Mouse (Mus musculus) G1E (cell line): Measurements from ENCODE around the gene Comtd1. TPM values are rescaled to one million over a fixed set of nuclear protein-coding genes. Genes with fewer than 3 reads are reported as not detected.

Experiments used
- ATAC-seq: 2 replicates; pipeline ENCODE4 v1.8.0; 2016; ENCODE audit warnings: mild to moderate bottlenecking; ENCODE audit not compliant: insufficient number of reproducible peaks, poor library complexity, low FRiP score, severe bottlenecking; ENCODE audit errors: extremely low read depth
- DNase-seq: peaks from one replicate; pipeline ENCODE4 v3.0.0; 2012; ENCODE audit warnings: low spot score
- H3K27me3 ChIP-seq: 2 replicates; pipeline ENCODE4 v1.6.1; 2012; ENCODE audit warnings: mild to moderate bottlenecking, low read length, inconsistent platforms; ENCODE audit not compliant: insufficient read depth
- H3K36me3 ChIP-seq: replicated peaks from 2 replicates; pipeline ENCODE3; 2012; ENCODE audit warnings: mild to moderate bottlenecking, inconsistent platforms
- H3K4me1 ChIP-seq: 2 replicates; pipeline ENCODE4 v1.6.1; 2012; ENCODE audit warnings: low read depth, low read length, inconsistent platforms, mixed read lengths; ENCODE audit not compliant: insufficient read depth
- H3K4me3 ChIP-seq: 2 replicates; pipeline ENCODE4 v1.5.1; 2012; ENCODE audit warnings: low read depth, mild to moderate bottlenecking, inconsistent platforms, low read length, moderate library complexity, mixed read lengths
- H3K9me3 ChIP-seq: replicated peaks from 2 replicates; pipeline ENCODE4 v1.6.1; 2012; ENCODE audit warnings: inconsistent platforms
- CTCF ChIP-seq: IDR thresholded peaks from 2 replicates; pipeline ENCODE4 v1.5.1; 2012; ENCODE audit warnings: low read depth, low read length, inconsistent platforms, mixed read lengths
- GATA1 ChIP-seq: IDR thresholded peaks from 2 replicates; pipeline ENCODE4 v1.6.1; 2012; ENCODE audit warnings: borderline replicate concordance, low read length, inconsistent platforms, mixed read lengths
- GATA2 ChIP-seq: IDR thresholded peaks from 2 replicates; pipeline ENCODE4 v1.6.1; 2012; ENCODE audit warnings: low read depth, low read length, inconsistent platforms, borderline replicate concordance
- POLR2AphosphoS5 ChIP-seq: IDR thresholded peaks from 2 replicates; pipeline ENCODE4 v1.6.1; 2012; ENCODE audit warnings: low read depth, low read length, inconsistent platforms; ENCODE audit not compliant: insufficient replicate concordance
- TAL1 ChIP-seq: conservative IDR thresholded peaks from 2 replicates; pipeline ENCODE4 v1.6.1; 2012; ENCODE audit warnings: low read depth, low read length, inconsistent platforms, mixed read lengths
- polyA plus RNA-seq: library from polyadenylated mRNA; stranded (reverse); fragments of >175 nt; gene quantifications from 2 replicates; pipeline ENCODE4 v1.2.3, GENCODE M21; 2012
- total RNA-seq, 2 experiments: library from RNA; stranded (forward) in 1 of 2; stranded (reverse) in 1 of 2; fragments of 200-1000 nt in 1 of 2; fragments of >200 nt in 1 of 2; fragmentation: Nextera tagmentation in 1 of 2; gene quantifications; 2 replicates each; pipeline ENCODE4 v1.2.3; 2014 to 2017

The Comtd1 gene
- total and polyA plus RNA-seq, 3 experiments: 20.6 to 49.2 (median 23.3) TPM

DNA sequence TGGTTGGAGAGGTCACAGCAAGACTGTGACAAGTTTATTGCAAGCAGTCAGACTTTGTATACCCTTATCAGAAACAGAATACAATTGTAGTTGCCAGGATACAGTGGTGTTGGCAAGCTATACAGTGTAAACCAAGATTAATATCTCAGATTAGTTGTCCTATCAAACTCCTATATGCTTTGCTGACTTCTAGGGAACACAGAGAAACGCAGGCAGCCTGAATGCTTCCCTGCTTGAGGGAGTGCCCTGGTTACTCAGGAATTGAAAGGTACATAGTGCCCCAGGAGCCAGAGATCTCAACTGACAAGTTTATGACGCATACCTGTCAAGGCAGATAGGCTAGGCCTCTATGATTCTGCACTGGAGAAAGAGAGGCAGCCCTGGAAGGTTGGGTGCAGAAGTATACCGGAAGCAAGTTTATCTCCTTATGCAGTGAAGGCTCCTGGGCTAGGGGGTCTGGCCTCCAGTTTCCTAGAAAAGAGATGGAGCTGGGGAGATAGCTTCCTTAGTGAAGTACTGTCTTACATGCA is 42.1 kb downstream of the Comtd1 start:
- peak; percentile 58 for DNase-seq
- Histone ChIP-seq H3K9me3 (no peaks in the 10 kb centered on the region), H3K4me1 (peaks cover 62% of the 10 kb centered on the region), H3K27me3 (no peaks in the 10 kb centered on the region), H3K4me3 (no peak overlapping the region; the same call in 1 of the 2 replicates), H3K36me3 (peaks cover 11% of the 10 kb centered on the region)
- TF ChIP-seq POLR2AphosphoS5 (no peak), TAL1 (peak; percentile 34; the same call in 1 of the 2 replicates), GATA2 (no peak), GATA1 (no peak), CTCF (no peak)
- peak; percentile 87 for ATAC-seq

DNA sequence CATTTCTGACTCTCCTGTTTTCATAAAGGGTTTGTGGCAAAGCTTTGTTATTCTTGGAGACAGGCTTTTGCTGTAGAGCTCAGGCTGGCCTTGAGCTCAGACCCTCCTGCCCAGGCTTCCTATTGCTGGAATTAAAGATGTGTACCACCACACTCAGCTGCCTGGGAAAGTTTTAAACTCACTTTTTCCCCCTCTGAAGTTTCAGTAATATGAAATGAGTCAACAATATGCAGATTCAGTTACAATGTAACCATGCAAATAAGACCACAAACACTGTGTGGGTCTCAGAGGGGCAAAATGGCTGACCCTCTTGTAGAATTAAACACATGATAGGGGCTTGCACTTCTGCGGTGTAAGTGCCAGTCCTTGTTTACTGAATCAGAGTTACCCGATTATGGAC is 42.6 kb downstream of the Comtd1 start:
- H3K36me3 ChIP-seq: peaks cover 13% of the 10 kb centered on the region
- no peak overlapping the region for H3K4me3 ChIP-seq
- no peak for TF ChIP-seq TAL1
- TF ChIP-seq POLR2AphosphoS5: no peak
- no peak for TF ChIP-seq GATA2
- TF ChIP-seq GATA1: no peak
- TF ChIP-seq CTCF: no peak
- H3K4me1 ChIP-seq: peaks cover 57% of the 10 kb centered on the region
- H3K27me3 ChIP-seq: no peaks in the 10 kb centered on the region
- H3K9me3 ChIP-seq: no peaks in the 10 kb centered on the region
- ATAC-seq: no peak
- no peak for DNase-seq

DNA sequence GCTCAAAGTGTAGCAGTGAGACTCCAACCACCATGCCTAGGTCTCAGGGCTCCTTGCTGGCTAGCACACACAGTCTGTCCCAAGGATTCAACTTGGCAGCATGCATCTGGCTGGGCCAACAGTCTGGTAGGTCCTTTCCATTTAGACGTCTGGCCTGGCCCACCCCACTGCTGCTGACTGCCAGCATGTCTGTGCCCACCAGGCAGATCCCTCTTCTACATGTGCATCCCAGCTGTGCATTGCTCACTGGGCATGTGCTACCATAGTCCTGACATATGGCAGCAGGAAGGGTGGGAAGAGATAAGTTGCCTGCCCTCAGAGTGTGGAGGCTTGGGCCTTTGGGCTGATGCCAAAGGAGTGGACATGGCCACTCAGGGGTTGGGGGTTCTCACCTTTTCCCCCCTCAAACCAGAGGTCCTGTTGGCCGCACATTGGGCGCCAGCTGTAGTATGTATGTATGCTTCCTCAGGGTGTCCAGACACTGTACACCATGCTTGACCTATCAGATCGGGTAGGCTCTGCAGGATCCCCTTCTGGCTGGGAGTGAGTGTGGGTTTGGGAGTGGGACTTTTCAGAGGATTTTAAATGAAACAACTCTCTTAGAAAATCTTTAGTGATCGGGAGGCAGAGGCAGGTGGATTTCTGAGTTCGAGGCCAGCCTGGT is 46.1 kb downstream of the Comtd1 start:
- no peaks in the 10 kb centered on the region for H3K27me3 ChIP-seq
- 0 out of 2 replicates have a peak overlapping the region, but pooled peaks have one; percentile 1 for H3K4me3 ChIP-seq
- TF ChIP-seq TAL1: no peak
- no peak for TF ChIP-seq GATA1
- TF ChIP-seq GATA2: no peak
- no peak for TF ChIP-seq POLR2AphosphoS5
- TF ChIP-seq CTCF: no peak
- H3K36me3 ChIP-seq: peaks cover 30% of the 10 kb centered on the region
- H3K9me3 ChIP-seq: no peaks in the 10 kb centered on the region
- ATAC-seq: no peak
- no peak for DNase-seq
- H3K4me1 ChIP-seq: peaks cover 31% of the 10 kb centered on the region

DNA sequence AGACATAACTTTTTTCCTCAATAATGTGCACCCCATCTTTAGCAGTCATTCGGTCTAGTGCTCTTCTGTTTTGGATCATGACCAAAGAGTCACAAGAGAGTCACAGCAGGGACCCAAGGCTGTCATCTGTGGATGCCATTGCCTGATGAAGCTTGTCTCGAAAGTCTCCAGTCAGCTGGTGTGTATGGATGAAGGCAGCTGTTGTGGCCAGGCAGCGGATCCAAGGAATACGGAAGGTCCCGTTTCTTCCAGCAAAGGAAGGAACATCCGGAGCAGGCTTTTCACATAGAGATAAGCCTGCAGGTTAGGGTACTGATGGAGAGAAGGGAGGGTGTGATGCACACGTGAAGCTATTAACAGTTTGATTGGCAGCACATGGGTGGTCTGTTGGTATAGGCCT is 47.2 kb downstream of the Comtd1 start:
- DNase-seq: no peak
- TF ChIP-seq GATA2 (no peak), POLR2AphosphoS5 (no peak), CTCF (no peak), GATA1 (no peak), TAL1 (no peak)
- H3K27me3 ChIP-seq: no peaks in the 10 kb centered on the region
- H3K36me3 ChIP-seq: peaks cover 34% of the 10 kb centered on the region
- peaks cover 20% of the 10 kb centered on the region for H3K4me1 ChIP-seq
- no peak for ATAC-seq
- no peak overlapping the region for H3K4me3 ChIP-seq
- H3K9me3 ChIP-seq: no peaks in the 10 kb centered on the region

DNA sequence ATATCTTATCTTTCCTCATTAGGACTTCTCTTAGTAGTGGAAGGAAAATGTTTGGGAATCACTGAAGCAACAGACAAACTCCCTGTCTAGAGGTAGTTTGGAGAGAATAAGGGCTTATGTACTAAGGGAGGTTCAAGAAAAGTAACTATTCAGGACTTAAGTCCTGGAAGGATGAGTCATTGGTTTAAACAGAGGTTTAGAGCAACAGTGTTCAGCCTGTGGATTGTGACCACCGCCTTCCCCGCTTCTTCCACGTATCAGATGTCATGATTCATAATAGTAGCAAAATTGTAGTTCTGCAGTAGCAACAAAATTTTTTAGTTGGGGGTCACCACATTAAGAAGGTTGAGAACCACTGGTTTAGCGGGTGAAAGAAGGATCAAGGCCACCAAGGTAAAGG is 48.1 kb downstream of the Comtd1 start:
- no peak for DNase-seq
- no peak for TF ChIP-seq GATA1

More for the DNA sequence above, 48.1 kb downstream of the Comtd1 start:
- Histone ChIP-seq H3K4me1 (peaks cover 13% of the 10 kb centered on the region), H3K4me3 (no peak overlapping the region), H3K27me3 (no peaks in the 10 kb centered on the region), H3K36me3 (peaks cover 36% of the 10 kb centered on the region), H3K9me3 (no peaks in the 10 kb centered on the region)
- ATAC-seq: no peak

Other genes starting within 250 kb of the Comtd1 start
- gene Dupd1, start 134.4 kb downstream of the Comtd1 start, total RNA-seq (2014; fragmentation: Nextera tagmentation): not detected in 2 replicates
- gene Dupd1, start 134.4 kb downstream of the Comtd1 start, total RNA-seq (2017): not detected in 2 replicates
- gene Dupd1, start 134.4 kb downstream of the Comtd1 start, polyA plus RNA-seq: not detected in 2 replicates
- 18.3 and 19.4 TPM in 2 replicates for gene Samd8, start 98.4 kb downstream of the Comtd1 start, total RNA-seq (2014; fragmentation: Nextera tagmentation)
- gene Samd8, start 98.4 kb downstream of the Comtd1 start, total RNA-seq (2017): 9.5 and 9.9 TPM in 2 replicates
- 12.7 and 13.4 TPM in 2 replicates for gene Samd8, start 98.4 kb downstream of the Comtd1 start, polyA plus RNA-seq
- not detected in 2 replicates for gene Dusp13, start 97.8 kb downstream of the Comtd1 start, total RNA-seq (2014; fragmentation: Nextera tagmentation)
- gene Dusp13, start 97.8 kb downstream of the Comtd1 start, total RNA-seq (2017): 0.98 TPM in 1 of 2 replicates, not detected in the other
- not detected in 2 replicates for gene Dusp13, start 97.8 kb downstream of the Comtd1 start, polyA plus RNA-seq
- 525 and 570 TPM in 2 replicates for gene Vdac2, start 23.7 kb downstream of the Comtd1 start, total RNA-seq (2014; fragmentation: Nextera tagmentation)
- gene Vdac2, start 23.7 kb downstream of the Comtd1 start, total RNA-seq (2017): 445 and 495 TPM in 2 replicates
- gene Vdac2, start 23.7 kb downstream of the Comtd1 start, polyA plus RNA-seq: 636 and 648 TPM in 2 replicates
- gene Zfp503, start 140.6 kb upstream of the Comtd1 start, total RNA-seq (2014; fragmentation: Nextera tagmentation): not detected in 2 replicates
- gene Zfp503, start 140.6 kb upstream of the Comtd1 start, total RNA-seq (2017): not detected in 2 replicates
- gene Zfp503, start 140.6 kb upstream of the Comtd1 start, polyA plus RNA-seq: 0.01 TPM in 1 of 2 replicates, not detected in the other
- not detected in 2 replicates for gene Lrmda, start 170.7 kb upstream of the Comtd1 start, total RNA-seq (2014; fragmentation: Nextera tagmentation)
- gene Lrmda, start 170.7 kb upstream of the Comtd1 start, total RNA-seq (2017): not detected in 2 replicates
- not detected in 2 replicates for gene Lrmda, start 170.7 kb upstream of the Comtd1 start, polyA plus RNA-seq